Mouse (Mus musculus): Measurements from ENCODE around the gene Blnk. TPM values are rescaled to one million over a fixed set of nuclear protein-coding genes. Genes with fewer than 3 reads are reported as not detected.

Blnk gene
- total RNA-seq, 1 experiment from 2014 or later, result 0.78 TPM

DNA sequence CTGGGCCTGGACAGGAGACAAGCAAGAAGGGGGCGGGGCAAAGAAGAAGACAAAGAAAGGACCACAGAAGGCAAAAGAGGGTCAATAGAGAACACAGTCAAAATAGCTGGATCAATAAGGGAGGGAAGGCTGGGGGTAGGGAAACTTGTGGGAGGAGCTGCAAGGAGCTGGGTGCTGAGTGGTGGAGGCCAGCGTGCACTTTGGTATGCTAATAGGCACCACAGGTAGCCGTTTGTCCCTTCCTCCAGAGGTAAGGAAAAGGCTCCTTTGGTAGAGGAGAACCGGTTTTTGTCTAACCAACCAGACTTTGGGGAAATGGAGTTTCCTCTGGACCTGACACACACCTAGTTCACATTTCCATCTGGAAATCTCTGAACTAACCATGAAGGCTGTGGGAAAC, 12.3 kb upstream of the Blnk start:
- ATAC-seq (replicated peaks; ENCODE audit: low read depth, poor library complexity, severe bottlenecking), result no peak

DNA sequence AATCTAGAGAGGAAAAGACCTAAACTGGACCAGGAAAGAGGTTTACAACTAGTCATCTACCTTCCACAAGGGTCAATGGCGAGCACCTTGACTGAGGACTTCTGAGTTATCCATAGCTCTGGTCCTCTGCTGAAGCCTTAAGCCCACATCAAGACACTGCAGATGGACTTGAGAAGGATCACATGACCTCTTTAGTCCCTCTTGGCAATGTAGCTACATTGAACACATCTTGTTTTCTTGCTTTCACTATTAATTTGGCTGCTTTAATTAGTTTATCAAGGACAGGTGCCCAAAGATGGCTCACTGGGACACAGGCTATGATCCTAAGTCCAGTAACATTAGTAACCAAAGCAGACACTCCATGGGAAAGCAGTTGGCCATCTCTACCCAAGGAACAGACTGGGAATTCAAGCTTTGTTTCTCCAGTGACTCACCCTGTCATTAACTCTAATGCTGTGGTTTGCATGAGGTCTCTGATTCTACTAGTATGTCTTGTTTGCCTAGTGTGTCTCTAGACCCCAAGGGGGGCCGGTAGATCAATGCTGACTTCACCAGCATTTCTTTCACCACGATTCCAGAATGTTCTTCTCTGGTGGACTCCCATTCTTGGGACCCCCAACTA, 9.5 kb upstream of the Blnk start:
- ATAC-seq (replicated peaks; ENCODE audit: low read depth, poor library complexity, severe bottlenecking), result no peak

- no peak; the same call in 1 of the 2 replicates for ATAC-seq (replicated peaks; ENCODE audit: low read depth, poor library complexity, severe bottlenecking)
These were observed 5.2 kb upstream of the Blnk start for GRCm38 (mm10) chr19:40999569-40999968.

DNA sequence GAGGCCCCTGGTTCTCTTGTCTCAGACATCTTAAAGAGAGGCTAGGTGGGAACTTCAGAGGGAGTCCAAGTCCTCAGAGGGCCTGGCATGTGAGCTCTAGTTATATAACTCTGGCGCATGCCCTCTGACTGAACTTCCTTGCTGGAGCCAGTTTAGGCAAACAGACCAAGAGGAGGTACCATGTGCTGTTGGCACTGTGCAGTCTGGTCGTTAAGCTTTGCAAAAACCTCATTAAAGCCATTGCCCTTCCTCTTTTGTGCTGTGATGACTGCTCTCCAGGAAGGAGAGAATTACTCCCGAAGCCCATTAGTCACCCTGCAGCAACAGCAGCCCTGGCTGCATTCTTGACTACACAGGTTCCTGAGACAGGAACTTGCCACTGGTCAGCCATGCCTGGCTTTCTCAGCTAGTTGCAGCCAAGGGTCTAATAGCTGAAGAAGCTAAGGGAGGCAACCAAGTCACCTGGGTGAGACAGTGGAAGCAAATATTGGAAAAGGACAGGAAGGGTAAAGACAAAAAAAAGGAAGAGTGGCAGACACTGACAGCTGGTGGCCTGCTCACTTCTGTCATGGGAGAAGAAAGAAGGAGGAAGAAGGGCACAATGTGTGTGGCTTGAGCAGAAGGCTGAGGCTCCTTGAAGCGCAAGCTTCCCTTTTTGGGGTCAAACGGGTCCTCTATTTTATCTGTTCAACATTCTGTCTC, 4.3 kb upstream of the Blnk start:
- ATAC-seq (replicated peaks; ENCODE audit: low read depth, poor library complexity, severe bottlenecking), result peak; percentile 59

DNA sequence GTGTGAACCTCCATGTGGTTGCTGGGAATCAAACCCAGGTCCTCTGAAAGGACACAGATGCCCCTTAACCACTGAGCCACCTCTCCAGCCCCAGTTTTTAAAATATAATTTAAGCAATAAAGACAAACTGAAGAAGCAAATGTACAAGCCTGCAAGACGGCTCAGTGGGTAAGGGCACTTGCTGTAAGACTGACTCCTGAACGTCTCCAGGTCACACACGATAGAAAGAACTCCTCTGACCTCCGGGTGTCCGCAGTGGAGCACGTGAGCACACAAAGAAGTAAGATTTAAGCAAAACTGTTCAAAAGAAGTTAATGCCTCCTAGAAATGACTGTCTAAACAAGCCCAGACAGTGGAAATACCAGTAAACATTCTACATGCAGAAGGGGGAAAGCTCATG, 2.4 kb upstream of the Blnk start:
- no peak for ATAC-seq (replicated peaks; ENCODE audit: low read depth, poor library complexity, severe bottlenecking)

DNA sequence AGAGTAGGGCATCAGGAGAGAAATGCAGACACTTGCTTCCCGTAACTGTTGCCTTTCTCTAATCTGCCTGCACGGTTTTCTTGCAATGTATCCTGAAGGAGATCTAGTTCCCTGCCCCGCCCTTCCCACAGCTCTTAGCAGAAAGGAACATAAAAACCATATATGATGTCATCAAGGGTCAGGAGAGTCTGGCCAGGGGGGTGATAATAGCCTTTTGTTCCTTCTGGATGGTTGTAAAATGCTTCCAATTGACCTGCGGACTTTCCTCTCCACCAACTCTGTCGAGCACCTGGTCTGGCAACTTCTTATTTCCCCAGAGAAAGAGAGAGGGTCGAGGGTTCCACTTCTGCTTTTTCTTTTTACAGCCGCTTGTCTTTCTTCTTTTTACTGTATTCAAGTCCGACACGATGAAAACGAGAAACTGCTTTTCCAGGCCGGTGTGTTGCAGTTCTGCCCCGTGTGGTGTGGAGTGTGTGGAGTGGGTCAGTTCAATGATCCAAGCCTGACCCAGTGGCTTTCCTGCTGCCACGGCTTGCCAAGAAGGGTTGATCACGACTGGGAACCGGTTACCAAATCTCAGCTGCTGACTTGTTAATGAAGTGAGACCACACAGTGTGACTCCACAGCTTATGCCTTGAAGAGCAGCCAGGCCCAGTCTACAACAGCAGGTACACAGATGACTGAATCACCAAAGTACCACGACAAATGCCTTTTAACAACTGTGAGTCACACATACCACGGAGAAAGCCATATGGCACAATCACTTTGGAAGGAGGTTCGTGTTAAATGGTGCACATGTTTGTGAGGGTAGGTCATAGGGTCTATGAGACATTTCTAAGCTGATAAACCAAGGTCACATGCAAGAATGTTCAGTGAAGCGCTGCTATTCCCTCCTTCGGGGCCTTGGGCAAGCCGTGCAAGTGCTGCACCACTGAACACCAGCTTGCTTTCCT, 1.4 kb upstream of the Blnk start:
- peak; percentile 18; the same call in 1 of the 2 replicates for ATAC-seq (replicated peaks; ENCODE audit: low read depth, poor library complexity, severe bottlenecking)

DNA sequence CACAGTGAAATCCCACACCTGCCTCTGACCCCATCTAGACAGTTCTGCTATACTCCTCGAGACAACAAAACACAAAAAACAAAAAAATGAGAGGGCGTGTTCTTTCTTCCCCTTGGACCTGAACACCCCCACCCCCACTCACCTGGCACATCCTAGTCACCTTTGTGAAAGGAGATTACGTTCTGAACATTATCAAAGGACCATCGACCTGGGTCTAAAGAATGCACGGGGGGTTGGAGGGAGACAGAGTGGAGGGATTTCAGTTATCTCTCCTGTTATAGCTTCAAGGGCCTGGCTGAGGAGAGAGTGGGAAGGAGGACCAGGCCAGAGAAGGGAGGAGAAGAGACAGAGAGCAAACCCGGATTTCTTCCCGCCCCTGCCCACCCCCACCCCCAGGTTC, 576 bp upstream of the Blnk start:
- ATAC-seq (replicated peaks; ENCODE audit: low read depth, poor library complexity, severe bottlenecking), result no peak

GRCm38 (mm10) chr19:40993356-40993755, 979 bp downstream of the Blnk start:
- no peak for ATAC-seq (replicated peaks; ENCODE audit: low read depth, poor library complexity, severe bottlenecking)

- no peak for ATAC-seq (replicated peaks; ENCODE audit: low read depth, poor library complexity, severe bottlenecking)
These were observed 1.8 kb downstream of the Blnk start for GRCm38 (mm10) chr19:40992517-40993044.

GRCm38 (mm10) chr19:40992096-40992495, 2.2 kb downstream of the Blnk start:
- no peak for ATAC-seq (replicated peaks; ENCODE audit: low read depth, poor library complexity, severe bottlenecking)

DNA sequence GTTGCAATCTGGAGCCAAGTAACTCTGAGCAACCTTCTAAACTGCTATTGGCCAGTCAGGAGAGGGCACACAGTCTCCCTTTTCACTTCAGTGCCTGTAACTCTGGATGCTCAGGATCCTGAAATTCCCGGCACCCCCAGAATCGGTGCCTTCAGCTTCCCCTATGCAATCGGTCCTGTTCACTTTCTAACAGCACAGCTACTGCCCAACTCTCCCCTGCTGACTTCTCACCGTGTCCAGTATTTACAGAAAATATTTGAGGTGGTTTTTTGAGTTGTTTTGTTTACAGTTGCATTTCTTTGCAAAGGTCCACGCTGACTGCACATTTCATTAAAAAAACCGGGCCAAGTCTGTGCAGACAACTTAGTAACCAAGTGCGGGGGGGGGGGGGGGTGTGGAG, 2.7 kb downstream of the Blnk start:
- no peak for ATAC-seq (replicated peaks; ENCODE audit: low read depth, poor library complexity, severe bottlenecking)

GRCm38 (mm10) chr19:40990781-40991343, 3.5 kb downstream of the Blnk start:
- no peak for ATAC-seq (replicated peaks; ENCODE audit: low read depth, poor library complexity, severe bottlenecking)

DNA sequence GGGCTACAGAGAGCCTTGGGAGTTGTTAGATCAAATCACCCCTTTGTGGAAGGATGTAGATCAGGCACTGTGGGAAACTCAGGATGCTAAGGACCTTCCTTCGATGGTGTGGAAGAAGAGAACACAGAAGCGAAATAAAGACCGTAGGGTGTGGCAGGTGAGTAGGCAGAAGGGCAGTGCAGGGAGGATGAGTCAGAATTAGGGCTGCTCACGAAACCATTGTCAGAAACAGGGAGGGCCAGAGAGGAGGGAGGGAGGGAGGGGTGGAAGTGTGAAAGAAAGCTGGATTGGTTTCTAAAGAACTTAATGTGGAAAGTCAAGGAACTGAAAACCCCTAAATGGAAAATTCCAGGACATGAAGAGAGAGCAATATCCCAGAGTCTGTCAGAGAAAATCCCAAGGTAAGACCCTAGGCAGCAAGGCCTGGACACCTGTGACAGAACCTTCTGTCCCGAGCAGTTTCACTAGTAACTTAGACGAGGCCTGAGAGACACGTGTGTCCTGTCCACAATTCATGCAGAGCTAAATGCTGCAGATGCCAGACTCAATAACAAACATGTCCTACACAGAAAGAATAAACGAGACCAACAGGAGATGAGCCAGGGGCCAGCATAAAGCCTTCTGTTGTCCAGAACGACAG, 4.3 kb downstream of the Blnk start:
- no peak for ATAC-seq (replicated peaks; ENCODE audit: low read depth, poor library complexity, severe bottlenecking)

DNA sequence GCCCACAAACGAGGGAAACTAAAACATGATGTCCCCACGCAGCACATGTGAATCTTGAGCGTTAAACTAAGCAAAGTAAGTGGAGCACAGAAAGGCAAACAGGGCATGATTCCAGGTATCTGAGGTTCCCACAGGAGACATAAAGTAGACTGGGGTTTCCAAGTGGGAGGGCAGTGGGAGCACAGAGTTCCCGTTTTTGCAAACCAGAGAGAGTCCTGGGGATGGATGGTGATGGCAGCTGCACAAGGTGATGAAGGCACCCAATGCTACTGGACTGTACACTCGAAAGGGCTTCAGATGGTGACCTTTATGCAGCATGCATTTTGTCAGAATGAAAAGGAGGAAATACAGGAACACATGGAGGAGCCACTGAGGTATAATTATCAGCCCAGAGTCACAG, 5.5 kb downstream of the Blnk start:
- no peak for ATAC-seq (replicated peaks; ENCODE audit: low read depth, poor library complexity, severe bottlenecking)

- no peak for ATAC-seq (replicated peaks; ENCODE audit: low read depth, poor library complexity, severe bottlenecking)
These were observed 9.8 kb downstream of the Blnk start for GRCm38 (mm10) chr19:40984536-40984935.

- no peak for ATAC-seq (replicated peaks; ENCODE audit: low read depth, poor library complexity, severe bottlenecking)
These were observed 13.7 kb downstream of the Blnk start for GRCm38 (mm10) chr19:40980671-40981070.

GRCm38 (mm10) chr19:40978026-40978425, 16.3 kb downstream of the Blnk start:
- ATAC-seq (replicated peaks; ENCODE audit: low read depth, poor library complexity, severe bottlenecking), result no peak

DNA sequence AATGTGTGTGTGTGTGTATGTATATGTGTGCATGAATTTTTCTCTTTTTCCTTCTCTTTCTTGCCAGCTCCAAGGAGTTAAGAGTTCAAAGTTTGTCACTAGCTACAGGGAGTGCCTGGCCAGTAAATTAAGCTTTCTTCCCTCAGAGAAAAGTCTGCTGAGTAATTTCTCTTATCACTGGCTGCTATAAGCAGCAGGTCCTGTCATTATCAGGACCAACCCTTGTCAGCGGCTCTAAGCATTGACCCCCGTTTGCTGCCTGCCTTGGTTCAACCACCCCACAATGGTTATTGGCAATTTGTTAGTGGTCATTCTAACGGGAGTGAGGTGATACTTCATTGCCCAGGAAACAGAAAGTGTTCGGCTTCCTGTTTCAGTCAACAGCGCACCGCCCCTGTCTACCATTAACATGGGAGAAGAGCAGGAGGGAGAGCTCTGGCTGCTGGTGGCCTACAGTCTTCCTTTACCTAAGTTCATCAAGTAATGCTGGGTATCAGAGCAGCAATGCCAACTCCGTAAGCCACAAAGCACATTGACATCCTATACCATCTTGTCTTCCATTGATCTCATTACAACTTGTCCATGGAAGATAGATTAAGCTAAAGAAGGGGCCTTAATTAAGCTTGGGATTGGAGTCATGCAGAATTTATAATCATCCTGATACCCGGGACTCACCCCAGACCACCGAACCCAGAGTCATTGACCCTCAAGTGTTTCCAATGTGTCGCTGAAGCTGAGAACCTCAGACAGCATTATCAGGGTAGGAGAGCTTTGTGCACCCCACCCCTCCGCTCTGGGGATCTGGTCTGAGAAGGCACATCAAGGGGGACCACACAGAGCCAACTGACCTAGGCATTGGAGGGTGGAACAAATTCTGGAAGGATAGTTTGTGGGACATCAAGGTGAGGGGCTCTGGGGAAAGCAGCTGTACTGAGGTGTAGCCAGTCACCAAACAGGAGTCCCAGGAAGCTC, 17.1 kb downstream of the Blnk start:
- ATAC-seq (replicated peaks; ENCODE audit: low read depth, poor library complexity, severe bottlenecking), result peak; percentile 25; the same call in 1 of the 2 replicates
